Comparison of ENCODE assay signal across 10 mouse cellular contexts in genomic region chr9:30448459-30448858, GRCm38 (mm10). TPM values are rescaled to one million over a fixed set of nuclear protein-coding genes. Genes with fewer than 3 reads are reported as not detected.
DNase-seq lines count a peak whose midpoint lies in the region; ATAC-seq and TF ChIP-seq lines count a peak whose summit lies in the region.
"Had no signal": no experiment of that assay in that cellular context is flagged by ENCODE, and none has a peak within 500 bp of the region (broad histone marks: within the 10 kb centered on the region; RNA-seq: fewer than 3 reads in every experiment).

No protein-coding gene starts in this region.

- no peaks in the 10 kb centered on the region for H3K4me1 ChIP-seq in midbrain, embryonic 13.5 days (replicated peaks)

- 38% methylated on average over 4 of the region's 4 CpGs for WGBS in midbrain, embryonic 13.5 days

- H3K27me3 ChIP-seq in Patski, result no peaks in the 10 kb centered on the region
- H3K27me3 ChIP-seq in midbrain, embryonic 13.5 days, result no peaks in the 10 kb centered on the region
- H3K27me3 ChIP-seq: heart, embryonic 13.5 days; midbrain, embryonic 12.5 days had no signal

- POLR2A ChIA-PET in Patski (lab: Charles Lee), result no interaction called here

- CTCF ChIA-PET in Patski (lab: Charles Lee), result interaction anchor here (1.4 to 2.1 kb wide), 2 partner anchors 10 to 32 kb away, joined by 5 to 7 read pairs; no protein-coding TSS in a partner anchor

- no peak overlapping the region for H3K4me2 ChIP-seq in midbrain, embryonic 13.5 days (replicated peaks)
- H3K4me2 ChIP-seq: heart, embryonic 13.5 days; midbrain, embryonic 12.5 days had no signal

- H3K27ac ChIP-seq in midbrain, embryonic 13.5 days, result no peak overlapping the region
- H3K27ac ChIP-seq: heart, embryonic 13.5 days; midbrain, embryonic 12.5 days had no signal

- intact Hi-C loops in heart, postnatal 10 days (cut with DNase I), result loop anchor here (1.0 to 5.0 kb wide), 2 partner anchors 32 to 634 kb away; no protein-coding TSS in a partner anchor

- ATAC-seq in Patski, result peak; percentile 44
- ATAC-seq in midbrain, embryonic 13.5 days, result 0 out of 2 replicates have a peak, but pooled peaks have one; percentile 30

- no peaks in the 10 kb centered on the region for H3K9me3 ChIP-seq in midbrain, embryonic 13.5 days
- H3K9me3 ChIP-seq: heart, embryonic 13.5 days; midbrain, embryonic 12.5 days had no signal

- peak; percentile 54 for TF ChIP-seq CTCF in Patski (IDR thresholded peaks at IDR 0.05)

- H3K9ac ChIP-seq in midbrain, embryonic 13.5 days (replicated peaks), result no peak overlapping the region
- H3K9ac ChIP-seq: heart, embryonic 13.5 days; midbrain, embryonic 12.5 days had no signal

- H3K4me3 ChIP-seq in midbrain, embryonic 13.5 days (replicated peaks), result no peak overlapping the region
- H3K4me3 ChIP-seq: heart, embryonic 13.5 days; midbrain, embryonic 12.5 days had no signal

- DNase-seq in adrenal gland, adult 2 months, result peak; percentile 33
- DNase-seq in adrenal gland, postnatal 4 days (ENCODE audit: low spot score in 2 of 2), result no peak
- DNase-seq in layer of hippocampus, postnatal 10 days (ENCODE audit: low spot score in 2 of 2), result peak; percentile 25 to 40
- no peak for DNase-seq in layer of hippocampus, adult 8-10 months (ENCODE audit: low spot score in 2 of 2)
- DNase-seq in Patski (ENCODE audit: low read depth, low spot score), result no peak
- DNase-seq in heart, postnatal 10 days, result peak; percentile 66 to 80
- no peak for DNase-seq in urinary bladder, postnatal 4 days (ENCODE audit: low spot score in 2 of 2)

- H3K36me3 ChIP-seq in midbrain, embryonic 13.5 days, result peaks cover 71% of the 10 kb centered on the region

- in situ Hi-C loops in Patski (cut with MboI; ENCODE audit: low pct_unique_long_range_greater_than_20kb), result no loop called here

RNA-seq across cellular contexts. Expression of gene Snx19, which starts 21.6 kb away (rescaled TPM):
- 10 to 100 TPM; 27.1 to 34.5 TPM for total RNA-seq in adrenal gland, adult 2 months (2021)
- polyA plus RNA-seq in adrenal gland, adult 2 months (2012; rRNA removed), result 9.6 and 11.1 TPM in 2 replicates
- total RNA-seq in adrenal gland, postnatal 4 days (2021), result 10 to 100 TPM; 26.4 to 31.7 TPM
- total RNA-seq in layer of hippocampus, postnatal 10 days (2021), result 10 to 100 TPM; 34.1 to 39.5 TPM
- total RNA-seq in layer of hippocampus, adult 8-10 months (2022), result 10 to 100 TPM; 50.1 to 59.5 (median 52.0) TPM
- 32.7 TPM for polyA plus RNA-seq in Patski (2021)
- 10 to 100 TPM; 26.0 to 30.5 TPM for total RNA-seq in heart, postnatal 10 days (2021)
- polyA plus RNA-seq in midbrain, embryonic 13.5 days (2015; fragmentation: Nextera tagmentation; extraction: Ambion mirVana), result 23.2 and 23.3 TPM in 2 replicates

Comparison
In these comparisons a context has a peak if more than half of its experiments do, and no peak if none do; other contexts are left out.
1. DNase-seq: peak in adrenal gland, adult 2 months (single experiment), layer of hippocampus, postnatal 10 days (2 of 2) and heart, postnatal 10 days (2 of 2); none in adrenal gland, postnatal 4 days (0 of 2), layer of hippocampus, adult 8-10 months (0 of 2), Patski (single experiment) and urinary bladder, postnatal 4 days (0 of 2).